Mouse (Mus musculus) lung, adult 2 months (tissue): ENCODE results near the gene Creg2.

Experiments used
- CTCF ChIP-seq: fragments of 200-500 bp; IDR thresholded peaks from 2 replicates; pipeline ENCODE4 v1.5.1; 2011; ENCODE audit warnings: mild to moderate bottlenecking, low read length, control low read depth; ENCODE audit not compliant: insufficient read depth
- POLR2A ChIP-seq: fragments of 200-500 bp; IDR thresholded peaks from 2 replicates; pipeline ENCODE4 v1.6.1; 2011; ENCODE audit warnings: low read depth, mild to moderate bottlenecking, control low read depth, low read length, borderline replicate concordance; ENCODE audit errors: extremely low read depth

DNA sequence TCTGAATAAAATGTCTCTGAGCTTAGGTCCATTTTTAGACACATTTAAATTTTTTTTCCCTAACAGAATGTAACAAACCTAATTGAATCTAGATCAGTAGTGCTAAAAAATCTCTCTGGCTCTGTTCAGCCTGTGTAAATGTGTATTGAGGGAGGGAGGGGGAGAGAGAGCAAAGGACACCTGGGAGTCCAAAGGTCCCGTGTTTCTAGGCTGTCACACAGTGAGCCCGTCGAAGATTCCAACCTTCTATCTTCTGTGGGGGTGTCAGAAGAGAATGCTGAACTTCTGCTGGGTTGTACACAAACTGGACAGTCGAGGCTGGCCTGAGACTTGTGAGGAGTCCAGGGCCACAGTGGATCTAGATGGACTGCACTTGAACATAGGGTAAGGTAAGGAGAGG, 59.2 kb downstream of the Creg2 start:
- TF ChIP-seq CTCF (no peak), POLR2A (no peak)
